17 mouse cellular contexts compared by ENCODE assay signal in genomic region chr19:29406042-29407017, GRCm38 (mm10). TPM values are rescaled to one million over a fixed set of nuclear protein-coding genes. Genes with fewer than 3 reads are reported as not detected.
"Had no signal": no experiment of that assay in that cellular context is flagged by ENCODE, and none has a peak within 500 bp of the region (broad histone marks: within the 10 kb centered on the region; RNA-seq: fewer than 3 reads in every experiment).

No protein-coding gene starts in this region.

- H3K9me3 ChIP-seq: liver, embryonic 15.5 days; midbrain, embryonic 10.5 days; midbrain, embryonic 15.5 days; neural tube, embryonic 12.5 days had no signal

- H3K9ac ChIP-seq: liver, embryonic 15.5 days; midbrain, embryonic 15.5 days; neural tube, embryonic 12.5 days had no signal

- H3K36me3 ChIP-seq: liver, embryonic 15.5 days; midbrain, embryonic 10.5 days; midbrain, embryonic 15.5 days; neural tube, embryonic 12.5 days had no signal

- ATAC-seq: lung, postnatal 0 days; midbrain, embryonic 15.5 days had no signal

- H3K4me3 ChIP-seq: liver, embryonic 15.5 days; midbrain, embryonic 10.5 days; midbrain, embryonic 15.5 days; neural tube, embryonic 12.5 days had no signal

- H3K4me1 ChIP-seq: liver, embryonic 15.5 days; midbrain, embryonic 10.5 days; midbrain, embryonic 15.5 days; neural tube, embryonic 12.5 days had no signal

- H3K27ac ChIP-seq: liver, embryonic 15.5 days; midbrain, embryonic 10.5 days; midbrain, embryonic 15.5 days; neural tube, embryonic 12.5 days; stomach, postnatal 0 days had no signal

- DNase-seq: kidney, adult 11 months; kidney, adult 9 months; kidney, postnatal 10 days; left cerebral cortex, postnatal 4 days; lung, adult 2 months; lung, postnatal 36 days; thymus, postnatal 14 days had no signal

- H3K27me3 ChIP-seq: liver, embryonic 15.5 days; midbrain, embryonic 15.5 days; neural tube, embryonic 12.5 days had no signal

- H3K4me2 ChIP-seq: liver, embryonic 11.5 days; liver, embryonic 15.5 days; midbrain, embryonic 15.5 days; neural tube, embryonic 12.5 days had no signal

RNA-seq across cellular contexts. Expression of gene Pdcd1lg2, which starts 4.4 kb away (rescaled TPM):
- total RNA-seq: layer of hippocampus, postnatal 14 days; left cerebral cortex, postnatal 10 days; megakaryocyte progenitor cell, adult 5-6 weeks had no signal
- polyA plus RNA-seq: liver, embryonic 11.5 days; liver, embryonic 15.5 days; midbrain, embryonic 10.5 days; midbrain, embryonic 15.5 days; neural tube, embryonic 12.5 days had no signal
